Mouse (Mus musculus) spleen, adult 2 months (tissue): ENCODE measurements around the gene Rpap3. TPM values are rescaled to one million over a fixed set of nuclear protein-coding genes. Genes with fewer than 3 reads are reported as not detected.

Source experiments
- DNase-seq, 2 experiments: peaks; one replicate each; pipeline versions ENCODE4 v3.0.0 to v3.0.0-alpha.2; 2012 to 2021; ENCODE audit warnings: low spot score in 2 of 2, low read depth in 1 of 2
- H3K27ac ChIP-seq: fragments of 200-500 bp; 2 replicates; pipeline ENCODE4 v1.5.1; 2012; ENCODE audit warnings: low read length, inconsistent platforms; ENCODE audit not compliant: insufficient read depth
- H3K27me3 ChIP-seq: fragments of 200-500 bp; 2 replicates; pipeline ENCODE4 v1.6.1; 2012; ENCODE audit warnings: mild to moderate bottlenecking, moderate library complexity, low read length, inconsistent platforms; ENCODE audit not compliant: control insufficient read depth, insufficient read depth
- H3K36me3 ChIP-seq: fragments of 200-500 bp; 2 replicates; pipeline ENCODE4 v1.6.1; 2012; ENCODE audit warnings: mild to moderate bottlenecking, low read length, inconsistent platforms; ENCODE audit not compliant: control insufficient read depth, insufficient read depth
- H3K4me1 ChIP-seq: fragments of 200-500 bp; 2 replicates; pipeline ENCODE4 v1.6.1; 2011; ENCODE audit warnings: inconsistent platforms; ENCODE audit not compliant: control insufficient read depth, insufficient read depth, insufficient read length
- H3K4me3 ChIP-seq: fragments of 200-500 bp; 2 replicates; pipeline ENCODE4 v1.5.1; 2011; ENCODE audit warnings: mild to moderate bottlenecking, inconsistent platforms; ENCODE audit not compliant: insufficient read depth, insufficient read length; ENCODE audit errors: extremely low read depth
- CTCF ChIP-seq: fragments of 200-500 bp; IDR thresholded peaks from 2 replicates; pipeline ENCODE4 v1.5.1; 2011; ENCODE audit warnings: mild to moderate bottlenecking, inconsistent platforms; ENCODE audit not compliant: insufficient read depth, insufficient read length, insufficient replicate concordance; ENCODE audit errors: extremely low read depth
- POLR2A ChIP-seq: fragments of 200-500 bp; IDR thresholded peaks from 2 replicates; pipeline ENCODE4 v1.6.1; 2011; ENCODE audit warnings: low read depth, low read length, inconsistent platforms
- WGBS: fragments of 180-500 bp; shearing (Covaris S2); methylation state at CpG from one replicate; pipeline ENCODE4 v1.1.7; 2018; 5-methylcytosine and 5-hydroxymethylcytosine counted together
- polyA plus RNA-seq: library from polyadenylated mRNA; depleted of rRNA; stranded (reverse); fragments of >200 nt; gene quantifications from 2 replicates; pipeline ENCODE4 v1.2.3, GENCODE M21; 2012

Rpap3 gene
- polyA plus RNA-seq, 1 experiment = 2.1 TPM

- peak; percentile 45 to 50 for DNase-seq
- Histone ChIP-seq H3K36me3 (no peaks in the 10 kb centered on the region), H3K27me3 (no peaks in the 10 kb centered on the region), H3K4me3 (no peak overlapping the region; the same call in 1 of the 2 replicates), H3K4me1 (no peaks in the 10 kb centered on the region), H3K27ac (no peak overlapping the region)
- TF ChIP-seq CTCF (peak; percentile 70; the same call in 1 of the 2 replicates), POLR2A (no peak)
- WGBS = 22% methylated on average over 7 of the region's 7 CpGs
These were observed 38.2 kb downstream of the Rpap3 start for GRCm38 (mm10) chr15:97667437-97667836.

DNA sequence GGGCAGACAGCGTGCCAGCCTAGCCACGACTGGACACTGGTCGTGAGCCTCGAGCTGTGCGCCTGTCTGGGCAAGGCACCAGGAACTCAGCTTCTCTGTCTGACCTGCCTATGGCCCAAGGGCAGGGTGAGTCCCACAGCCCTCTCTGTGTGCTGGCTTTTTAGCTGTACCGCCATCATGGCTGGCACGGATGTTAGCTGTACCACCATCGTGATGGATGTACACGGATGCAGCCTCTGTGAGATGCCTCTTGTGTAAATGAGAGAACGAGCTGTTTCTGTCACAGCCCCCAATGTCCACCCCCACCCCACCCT lies 39.2 kb downstream of the Rpap3 start:
- Histone ChIP-seq H3K27ac (no peak overlapping the region), H3K27me3 (no peaks in the 10 kb centered on the region), H3K36me3 (no peaks in the 10 kb centered on the region), H3K4me1 (no peaks in the 10 kb centered on the region), H3K4me3 (no peak overlapping the region)
- DNase-seq = no peak
- WGBS = 92% methylated on average over 10 of the region's 10 CpGs
- TF ChIP-seq POLR2A (no peak), CTCF (no peak)

DNA sequence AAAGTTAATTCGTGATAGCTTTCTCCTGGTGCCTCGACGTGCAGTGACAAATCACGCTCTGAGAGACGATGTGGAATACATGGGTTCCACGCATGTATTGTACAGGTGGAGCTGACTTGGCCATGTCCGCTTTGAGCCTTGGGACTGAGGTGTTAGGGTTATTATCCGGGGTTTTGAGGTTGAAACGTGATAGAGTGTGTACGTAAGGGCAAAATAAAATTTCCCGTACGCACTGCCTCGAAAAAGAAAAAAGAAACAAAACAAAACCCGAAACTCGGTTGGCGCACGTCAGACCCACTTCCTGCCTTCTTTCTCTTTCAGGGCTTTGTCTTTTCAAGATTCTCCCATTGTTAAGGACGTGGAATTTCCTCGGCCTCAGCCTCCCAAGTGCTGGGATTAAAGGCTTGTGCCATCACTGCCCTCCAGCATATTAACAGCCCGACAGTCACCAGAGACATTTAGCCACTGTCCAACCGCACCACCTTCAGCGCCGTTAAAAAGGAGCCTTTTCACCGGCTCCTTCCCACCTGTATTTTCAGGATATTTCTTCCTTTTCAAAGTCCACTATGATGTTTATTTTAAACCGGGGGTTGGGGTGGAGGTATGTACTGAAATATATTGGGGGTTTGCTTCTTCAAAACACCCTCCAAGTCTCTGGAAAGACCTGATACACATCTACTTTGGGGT lies 39.7 kb downstream of the Rpap3 start:
- Histone ChIP-seq H3K27ac (no peak overlapping the region), H3K27me3 (no peaks in the 10 kb centered on the region), H3K4me3 (no peak overlapping the region), H3K36me3 (no peaks in the 10 kb centered on the region), H3K4me1 (no peaks in the 10 kb centered on the region)
- TF ChIP-seq CTCF = no peak
- TF ChIP-seq POLR2A = no peak
- peak in 1 of 2 experiments; percentile 14 for DNase-seq
- WGBS = 69% methylated on average over 25 of the region's 25 CpGs

GRCm38 (mm10) chr15:97664981-97665668 lies 40.5 kb downstream of the Rpap3 start:
- peak in 1 of 2 experiments; percentile 38 for DNase-seq
- H3K27me3 ChIP-seq = no peaks in the 10 kb centered on the region
- no peak overlapping the region for H3K4me3 ChIP-seq
- TF ChIP-seq POLR2A (no peak), CTCF (peak; percentile 68; the same call in 1 of the 2 replicates)
- no peaks in the 10 kb centered on the region for H3K4me1 ChIP-seq
- no peak overlapping the region for H3K27ac ChIP-seq
- no peaks in the 10 kb centered on the region for H3K36me3 ChIP-seq
- 45% methylated on average over 16 of the region's 16 CpGs for WGBS

- DNase-seq = peak; percentile 76 to 78
- H3K4me3 ChIP-seq = peak overlapping the region; percentile 76
- no peaks in the 10 kb centered on the region for H3K36me3 ChIP-seq
- under 1% methylated on average over 19 of the region's 19 CpGs for WGBS
- no peaks in the 10 kb centered on the region for H3K27me3 ChIP-seq
- TF ChIP-seq CTCF (peak; percentile 59; the same call in 1 of the 2 replicates), POLR2A (no peak)
- H3K27ac ChIP-seq = peak overlapping the region; percentile 66
- H3K4me1 ChIP-seq = no peaks in the 10 kb centered on the region
These were observed 41.7 kb downstream of the Rpap3 start for GRCm38 (mm10) chr15:97663750-97664406.

GRCm38 (mm10) chr15:97658755-97659116 lies 46.9 kb downstream of the Rpap3 start:
- 71% methylated on average over 8 of the region's 8 CpGs for WGBS
- Histone ChIP-seq H3K4me1 (no peaks in the 10 kb centered on the region), H3K36me3 (no peaks in the 10 kb centered on the region), H3K4me3 (no peak overlapping the region), H3K27ac (no peak overlapping the region), H3K27me3 (no peaks in the 10 kb centered on the region)
- no peak for DNase-seq
- TF ChIP-seq CTCF (no peak), POLR2A (no peak)
